Mouse (Mus musculus) midbrain, embryonic 11.5 days (tissue): ENCODE results near the gene Akap6. TPM values are rescaled to one million over a fixed set of nuclear protein-coding genes. Genes with fewer than 3 reads are reported as not detected.

Experiments
- ATAC-seq: fragments of 200-750 bp; cut with Nextera tagmentation; 2 replicates; pipeline ENCODE4 v1.8.0; 2017; ENCODE audit warnings: moderate TSS enrichment, moderate library complexity; ENCODE audit not compliant: low FRiP score
- DNase-seq: peaks from one replicate; pipeline ENCODE4 v3.0.0; 2015; ENCODE audit warnings: low spot score; ENCODE audit errors: missing footprints
- H3K27ac ChIP-seq: fragments of 300-500 bp; sonication (generic); 2 replicates; pipeline ENCODE4 v1.5.1; 2014; ENCODE audit warnings: low read depth, low read length
- H3K27me3 ChIP-seq: fragments of 300-500 bp; sonication (generic); 2 replicates; pipeline ENCODE4 v1.6.1; 2014; ENCODE audit warnings: mild to moderate bottlenecking, low read length, moderate library complexity, mixed read lengths; ENCODE audit not compliant: control insufficient read depth, insufficient read depth
- H3K36me3 ChIP-seq: fragments of 300-500 bp; sonication (generic); 2 replicates; pipeline ENCODE4 v1.6.1; 2014; ENCODE audit warnings: mild to moderate bottlenecking, low read length, moderate library complexity, mixed read lengths; ENCODE audit not compliant: control insufficient read depth, insufficient read depth
- H3K4me1 ChIP-seq: fragments of 300-500 bp; sonication (generic); 2 replicates; pipeline ENCODE4 v1.6.1; 2014; ENCODE audit warnings: low read length; ENCODE audit not compliant: control insufficient read depth, insufficient read depth
- H3K4me2 ChIP-seq: fragments of 300-500 bp; sonication (generic); 2 replicates; pipeline ENCODE4 v1.6.1; 2014; ENCODE audit warnings: mild to moderate bottlenecking, moderate library complexity
- H3K4me3 ChIP-seq: fragments of 300-500 bp; sonication (generic); 2 replicates; pipeline ENCODE4 v1.5.1; 2014; ENCODE audit warnings: low read depth, low read length
- H3K9ac ChIP-seq: fragments of 300-500 bp; sonication (generic); 2 replicates; pipeline ENCODE4 v1.6.1; 2014; ENCODE audit warnings: low read length
- H3K9me3 ChIP-seq: fragments of 300-500 bp; sonication (generic); 2 replicates; pipeline ENCODE4 v1.6.1; 2016; ENCODE audit warnings: low read length; ENCODE audit not compliant: control insufficient read depth
- WGBS: fragments of 180-500 bp; shearing (Covaris S2); extraction: QIAGEN DNeasy Blood & Tissue Kit; methylation state at CpG from one replicate; pipeline ENCODE4 v1.1.7; 2014; 5-methylcytosine and 5-hydroxymethylcytosine counted together
- polyA plus RNA-seq: library from polyadenylated mRNA; unstranded; fragments of >200 nt; fragmentation: Nextera tagmentation; extraction: Ambion mirVana; gene quantifications from 2 replicates; pipeline ENCODE4 v1.2.1, GENCODE M21; 2014

Gene Akap6
- polyA plus RNA-seq, 1 experiment from 2014 or later = 16.5 TPM

DNA sequence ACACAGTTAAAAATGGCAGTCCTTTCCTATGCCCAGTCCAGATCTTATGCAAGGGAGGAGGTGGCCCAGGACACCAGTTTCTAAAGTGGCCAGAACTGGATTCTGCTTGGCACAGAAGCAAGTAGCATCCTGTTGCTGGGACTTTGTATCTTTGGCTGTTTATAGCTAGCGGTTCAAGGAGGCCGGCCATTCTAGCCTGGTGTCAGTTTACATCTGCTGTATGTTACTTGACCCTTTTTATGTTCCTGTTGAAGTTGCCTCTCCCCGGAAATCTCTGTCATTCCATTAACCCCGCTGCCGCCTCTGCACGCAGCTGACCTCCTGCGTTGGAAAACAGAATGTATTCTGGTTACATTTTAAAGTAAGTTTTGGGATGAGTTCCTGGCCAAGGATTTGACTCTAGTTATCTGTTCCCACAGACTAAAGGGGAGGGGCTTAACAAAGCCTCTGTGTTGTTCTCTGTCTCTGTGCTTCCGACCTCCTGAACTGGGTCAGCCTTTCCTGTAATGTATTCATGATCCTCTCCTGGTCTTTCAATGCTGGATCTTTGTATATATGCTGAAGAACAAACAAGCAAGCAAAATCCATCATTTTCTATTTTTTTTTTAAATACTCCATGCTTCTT lies 168.9 kb downstream of the Akap6 start:
- WGBS = 55% methylated on average over 8 of the region's 8 CpGs
- Histone ChIP-seq H3K4me1 (no peaks in the 10 kb centered on the region), H3K36me3 (no peaks in the 10 kb centered on the region), H3K9ac (no peak overlapping the region), H3K27me3 (no peaks in the 10 kb centered on the region), H3K27ac (no peak overlapping the region), H3K4me3 (no peak overlapping the region), H3K9me3 (peaks cover 4% of the 10 kb centered on the region; the same call in 1 of the 2 replicates), H3K4me2 (no peak overlapping the region)
- no peak for DNase-seq
- ATAC-seq = no peak

DNA sequence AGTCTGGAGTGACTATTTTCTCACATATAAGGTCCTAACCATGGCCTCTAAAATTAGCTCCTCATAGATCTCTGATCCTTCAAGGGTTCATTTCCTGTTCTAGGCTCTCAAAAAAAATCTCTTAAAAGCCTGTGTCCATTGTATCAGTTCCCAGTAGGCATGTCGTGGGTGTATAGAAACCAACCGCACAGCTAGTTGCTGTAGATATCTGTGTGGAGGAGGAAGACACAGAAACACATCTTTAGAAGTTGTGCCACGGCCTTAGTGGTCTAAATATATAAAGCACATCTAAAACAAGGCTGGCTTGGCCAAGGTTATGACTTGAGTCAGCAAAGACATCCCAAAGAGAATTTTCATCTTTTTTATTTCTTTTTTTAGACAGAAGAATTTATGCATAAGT lies 172.4 kb downstream of the Akap6 start:
- H3K4me1 ChIP-seq = no peaks in the 10 kb centered on the region
- 89% methylated on average over 3 of the region's 3 CpGs for WGBS

DNA sequence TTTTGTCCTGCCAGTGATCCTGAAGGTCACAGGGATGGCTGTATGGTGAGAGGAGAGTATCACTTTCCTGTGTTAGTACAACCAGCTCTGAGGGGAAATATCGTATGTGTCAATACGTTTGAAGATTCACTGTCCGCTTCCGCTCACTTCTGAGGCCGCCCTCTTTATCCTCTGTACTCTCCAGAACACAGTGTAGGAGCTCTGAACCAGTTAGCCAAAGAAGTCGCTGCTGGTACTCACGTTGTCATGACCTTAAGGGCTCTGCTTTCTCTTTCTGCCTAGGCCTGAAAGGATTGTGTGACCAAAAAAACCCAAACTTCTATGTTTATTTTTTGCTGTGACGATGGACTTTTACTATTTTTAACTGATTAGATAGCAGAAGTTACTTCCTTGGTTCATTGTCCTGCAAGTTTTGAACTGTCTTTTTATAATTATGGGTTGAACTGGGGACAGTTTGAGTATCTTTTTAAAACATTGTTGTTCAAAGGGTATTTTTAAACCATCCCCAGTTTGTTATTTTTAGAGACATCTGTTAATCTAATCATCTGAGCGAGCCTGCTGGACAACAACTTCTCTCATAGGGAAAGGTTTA lies 175.2 kb downstream of the Akap6 start:
- H3K4me3 ChIP-seq = no peak overlapping the region
- no peaks in the 10 kb centered on the region for H3K9me3 ChIP-seq
- WGBS = 86% methylated on average over 9 of the region's 9 CpGs
- no peaks in the 10 kb centered on the region for H3K27me3 ChIP-seq
- DNase-seq (no peak), ATAC-seq (no peak)
- H3K4me2 ChIP-seq = no peak overlapping the region
- H3K4me1 ChIP-seq = no peaks in the 10 kb centered on the region
- no peaks in the 10 kb centered on the region; the same call in 1 of the 2 replicates for H3K36me3 ChIP-seq
- no peak overlapping the region for H3K27ac ChIP-seq
- no peak overlapping the region for H3K9ac ChIP-seq

More for the DNA sequence above, 172.4 kb downstream of the Akap6 start:
- ATAC-seq (no peak), DNase-seq (no peak)
- Histone ChIP-seq H3K27me3 (no peaks in the 10 kb centered on the region), H3K36me3 (no peaks in the 10 kb centered on the region), H3K27ac (no peak overlapping the region), H3K4me3 (no peak overlapping the region), H3K9me3 (no peaks in the 10 kb centered on the region), H3K4me2 (no peak overlapping the region), H3K9ac (no peak overlapping the region)

DNA sequence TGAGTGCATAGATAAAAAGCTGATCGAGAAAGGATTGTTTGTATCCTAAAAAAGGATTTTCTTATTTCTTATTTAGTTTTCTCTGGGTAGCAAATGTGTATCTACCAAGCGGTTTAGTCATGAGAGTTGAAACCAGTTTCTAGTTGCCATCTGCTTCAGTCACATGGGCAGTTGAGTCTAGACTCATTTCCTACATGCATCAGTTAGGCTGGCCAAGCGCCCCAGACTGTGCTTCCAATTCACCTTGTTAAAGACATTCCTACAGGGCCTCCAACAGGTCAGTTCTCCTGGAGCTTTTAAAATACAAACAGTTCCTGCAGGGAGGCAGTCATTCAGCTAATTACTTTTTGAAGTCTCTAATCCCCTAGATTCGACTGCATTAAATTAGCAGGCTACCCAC lies 176.9 kb downstream of the Akap6 start:
- Histone ChIP-seq H3K9me3 (no peaks in the 10 kb centered on the region), H3K27ac (no peak overlapping the region), H3K4me2 (no peak overlapping the region), H3K9ac (no peak overlapping the region), H3K4me3 (no peak overlapping the region), H3K27me3 (no peaks in the 10 kb centered on the region), H3K4me1 (no peaks in the 10 kb centered on the region), H3K36me3 (no peaks in the 10 kb centered on the region; the same call in 1 of the 2 replicates)
- DNase-seq (no peak), ATAC-seq (no peak)
- 47% methylated on average over 4 of the region's 4 CpGs for WGBS

DNA sequence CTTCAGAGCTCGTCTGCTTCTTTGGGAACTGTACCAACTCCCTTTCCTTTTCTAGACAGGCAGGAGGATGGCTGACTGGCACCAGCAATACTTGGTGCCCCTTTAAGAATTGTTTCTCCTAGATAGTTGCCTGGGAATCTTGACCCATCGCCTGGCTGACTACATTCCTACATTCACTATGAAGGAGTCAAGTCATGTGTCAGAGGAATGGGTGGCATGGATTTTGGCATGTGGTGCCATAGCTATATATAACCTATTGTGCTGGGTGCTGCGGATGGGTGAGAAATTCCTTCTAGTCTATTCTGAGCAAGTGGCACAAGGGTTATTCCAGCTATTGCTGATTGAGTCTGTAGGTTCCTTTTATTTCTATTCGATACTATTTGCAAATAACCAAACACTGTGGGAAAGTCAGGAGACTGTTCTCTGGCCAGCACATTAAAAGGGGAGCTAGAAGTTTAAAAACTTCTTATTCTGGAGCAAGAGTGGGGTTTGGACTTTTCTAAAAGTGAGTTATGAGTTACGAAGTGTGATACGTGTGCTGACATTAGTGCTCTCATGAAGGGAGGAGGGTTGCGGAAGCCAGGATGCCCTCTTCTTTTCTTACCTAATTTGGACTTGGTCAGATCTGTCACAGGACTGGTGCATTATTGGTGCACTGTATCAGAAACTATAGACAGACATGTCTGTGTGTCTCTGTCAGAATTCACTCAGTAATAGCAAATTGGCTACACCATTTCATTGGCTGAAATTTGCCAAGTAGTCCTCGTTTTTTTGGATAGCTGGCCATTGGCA lies 178.0 kb downstream of the Akap6 start:
- ATAC-seq (no peak), DNase-seq (no peak)
- H3K4me1 ChIP-seq = no peaks in the 10 kb centered on the region
- no peak overlapping the region for H3K9ac ChIP-seq
- no peaks in the 10 kb centered on the region for H3K27me3 ChIP-seq
- H3K36me3 ChIP-seq = no peaks in the 10 kb centered on the region; the same call in 1 of the 2 replicates
- no peak overlapping the region for H3K27ac ChIP-seq
- H3K4me2 ChIP-seq = no peak overlapping the region
- no peak overlapping the region for H3K4me3 ChIP-seq
- no peaks in the 10 kb centered on the region for H3K9me3 ChIP-seq
- 87% methylated on average over 8 of the region's 8 CpGs for WGBS

DNA sequence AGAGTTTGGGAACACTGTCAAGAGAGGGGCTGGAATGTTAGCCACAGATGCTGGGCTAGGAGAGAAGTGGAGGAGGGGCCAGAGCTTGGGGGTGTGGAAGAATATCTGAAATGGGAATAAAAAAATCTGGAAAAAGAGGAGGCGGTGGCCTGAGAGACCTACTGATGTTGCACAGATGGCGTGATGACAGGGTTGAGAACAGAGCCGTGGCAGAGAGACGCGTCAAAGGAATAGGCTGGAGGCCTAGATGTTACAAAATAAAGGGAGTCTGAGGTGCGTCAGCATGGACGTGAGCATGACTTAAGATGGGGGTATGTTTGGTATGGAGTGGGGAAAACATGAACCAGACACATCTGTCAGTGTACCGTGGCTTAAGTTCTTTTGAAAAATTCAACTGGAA lies 180.1 kb downstream of the Akap6 start:
- DNase-seq (no peak), ATAC-seq (no peak)
- WGBS = 95% methylated on average over 8 of the region's 8 CpGs
- Histone ChIP-seq H3K36me3 (no peaks in the 10 kb centered on the region; the same call in 1 of the 2 replicates), H3K4me3 (no peak overlapping the region), H3K4me1 (no peaks in the 10 kb centered on the region; the same call in 1 of the 2 replicates), H3K27ac (no peak overlapping the region), H3K9ac (no peak overlapping the region), H3K9me3 (no peaks in the 10 kb centered on the region), H3K4me2 (no peak overlapping the region), H3K27me3 (no peaks in the 10 kb centered on the region)

DNA sequence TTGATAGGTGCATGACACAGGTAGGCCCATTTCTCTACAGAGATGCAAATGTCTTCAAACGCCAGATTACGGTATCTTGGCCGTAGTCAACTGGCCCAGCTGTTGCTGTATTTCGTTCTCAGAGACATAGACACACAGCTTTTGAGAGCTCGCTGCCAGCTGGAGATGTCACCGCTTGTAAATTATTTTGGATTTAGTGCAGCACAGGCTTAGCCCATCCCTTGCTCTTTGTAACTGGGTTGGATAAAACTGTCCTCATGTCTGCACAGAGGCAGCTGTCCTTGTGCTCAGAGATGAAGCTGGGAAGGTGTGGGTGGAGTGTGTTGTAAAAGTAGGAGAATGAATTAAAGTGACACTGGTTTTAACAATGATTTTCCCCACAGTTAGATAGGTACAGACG lies 193.3 kb downstream of the Akap6 start:
- Histone ChIP-seq H3K27me3 (no peaks in the 10 kb centered on the region), H3K4me1 (no peaks in the 10 kb centered on the region), H3K36me3 (0 out of 2 replicates have a peak, but pooled peaks cover 2% of the 10 kb centered on the region), H3K27ac (no peak overlapping the region), H3K4me2 (no peak overlapping the region), H3K9ac (no peak overlapping the region), H3K9me3 (no peaks in the 10 kb centered on the region), H3K4me3 (no peak overlapping the region)
- ATAC-seq (no peak), DNase-seq (no peak)
- 91% methylated on average over 7 of the region's 7 CpGs for WGBS

DNA sequence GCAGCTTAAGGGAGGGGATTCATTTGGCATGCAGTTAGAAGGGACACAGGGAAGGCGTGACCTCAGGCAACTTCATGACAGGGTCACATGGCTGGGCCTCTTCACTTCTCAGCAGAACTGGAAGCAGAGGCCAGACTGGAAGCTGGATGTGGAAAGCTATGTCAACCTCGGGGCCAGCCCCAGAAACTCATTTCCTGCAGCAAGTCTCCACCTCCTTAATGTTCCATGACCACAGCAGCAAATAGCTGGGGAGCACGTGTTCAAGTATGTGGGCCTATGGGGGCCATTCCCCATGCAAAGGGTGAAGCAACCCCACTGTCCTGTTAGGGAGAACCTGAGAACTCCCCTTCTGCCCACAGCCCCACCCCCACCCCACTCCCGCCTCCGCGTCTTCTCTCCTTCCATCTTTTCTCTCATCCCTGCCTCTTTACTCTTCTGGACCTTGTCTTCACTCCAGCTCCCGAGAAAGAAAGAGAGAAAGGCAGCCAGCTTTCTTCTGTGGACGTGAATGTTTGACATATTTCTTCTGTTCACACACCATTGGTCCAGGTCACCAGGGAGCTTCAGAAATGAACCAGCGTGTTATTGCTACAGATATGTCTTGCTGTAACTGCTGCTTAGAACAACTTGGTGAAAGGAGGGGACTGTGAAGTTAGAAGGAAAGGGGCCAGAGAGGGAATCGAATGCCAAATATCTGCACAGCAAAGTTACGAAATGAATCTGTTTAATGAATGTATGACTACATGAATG lies 194.6 kb downstream of the Akap6 start:
- DNase-seq = no peak
- H3K27me3 ChIP-seq = no peaks in the 10 kb centered on the region
- H3K4me1 ChIP-seq = no peaks in the 10 kb centered on the region
- H3K9me3 ChIP-seq = no peaks in the 10 kb centered on the region
- no peak overlapping the region for H3K4me3 ChIP-seq
- WGBS = 83% methylated on average over 11 of the region's 11 CpGs
- no peaks in the 10 kb centered on the region for H3K36me3 ChIP-seq
- H3K27ac ChIP-seq = no peak overlapping the region
- no peak overlapping the region for H3K4me2 ChIP-seq
- H3K9ac ChIP-seq = no peak overlapping the region
- no peak for ATAC-seq
